Comparison of ENCODE assay signal across 9 mouse cellular contexts in genomic region chr15:102316263-102316662, GRCm38 (mm10). TPM values are rescaled to one million over a fixed set of nuclear protein-coding genes. Genes with fewer than 3 reads are reported as not detected.
DNase-seq lines count a peak whose midpoint lies in the region; ATAC-seq lines count a peak whose summit lies in the region.
"Had no signal": no experiment of that assay in that cellular context is flagged by ENCODE, and none has a peak within 500 bp of the region (broad histone marks: within the 10 kb centered on the region; RNA-seq: fewer than 3 reads in every experiment).

No protein-coding gene starts in this region.

- no peak overlapping the region for H3K27ac ChIP-seq in liver, embryonic 12.5 days

- H3K4me2 ChIP-seq in liver, embryonic 12.5 days, result no peak overlapping the region

- intact Hi-C loops in heart, postnatal 14 days (cut with DNase I), result loop anchor here (1.0 to 2.0 kb wide), 2 partner anchors 27 to 77 kb away; no protein-coding TSS in a partner anchor
- intact Hi-C loops in left cerebral cortex, postnatal 36 days (cut with DNase I), result loop anchor here (5.0 kb wide), 2 partner anchors 34 to 79 kb away; no protein-coding TSS in a partner anchor

- peak; percentile 45 for DNase-seq in liver
- DNase-seq in MN1 (ENCODE audit: low spot score), result peak; percentile 80
- DNase-seq in cerebellum, postnatal 36 days, result peak; percentile 62 to 69
- peak; percentile 69 to 83 for DNase-seq in heart, postnatal 14 days
- DNase-seq in left cerebral cortex, postnatal 36 days (ENCODE audit: low spot score in 2 of 2), result peak; percentile 32 to 57
- DNase-seq in natural killer cell, adult 2 months (ENCODE audit: low spot score in 2 of 2), result peak; percentile 39 to 67
- DNase-seq in urinary bladder, postnatal 36 days (ENCODE audit: low spot score in 2 of 2), result peak; percentile 49 to 64

- H3K9me3 ChIP-seq in liver, embryonic 12.5 days (replicated peaks), result no peaks in the 10 kb centered on the region

- no peak for ATAC-seq in liver, embryonic 12.5 days

- no peaks in the 10 kb centered on the region for H3K4me1 ChIP-seq in liver, embryonic 12.5 days

- H3K4me3 ChIP-seq in liver, embryonic 12.5 days, result no peak overlapping the region
- H3K4me3 ChIP-seq: erythroblast, embryonic 14.5 days had no signal

- peaks cover 98% of the 10 kb centered on the region for H3K36me3 ChIP-seq in liver, embryonic 12.5 days

- no peaks in the 10 kb centered on the region for H3K27me3 ChIP-seq in liver, embryonic 12.5 days (replicated peaks)

- 79% methylated on average over 6 of the region's 6 CpGs for WGBS in liver, embryonic 12.5 days (ENCODE audit: insufficient replicate concordance)

- no peak overlapping the region for H3K9ac ChIP-seq in liver, embryonic 12.5 days

RNA-seq across cellular contexts. Expression of gene Pfdn5, which starts 9.7 kb away (rescaled TPM):
- 150 and 168 TPM in 2 replicates for polyA plus RNA-seq in liver, embryonic 12.5 days (2016; fragmentation: Nextera tagmentation; extraction: Ambion mirVana)
- 100 to 1,000 TPM; 262 to 287 TPM for total RNA-seq in heart, postnatal 14 days (2021)
- 100 to 1,000 TPM; 374 to 425 TPM for total RNA-seq in left cerebral cortex, postnatal 36 days (2021)

RNA-seq across cellular contexts. Expression of gene Myg1, which starts 15.2 kb away (rescaled TPM):
- polyA plus RNA-seq in liver, embryonic 12.5 days (2016; fragmentation: Nextera tagmentation; extraction: Ambion mirVana), result 62.0 and 66.8 TPM in 2 replicates
- total RNA-seq in heart, postnatal 14 days (2021), result 10 to 100 TPM; 21.0 to 24.3 TPM
- 10 to 100 TPM; 45.8 to 69.3 TPM for total RNA-seq in left cerebral cortex, postnatal 36 days (2021)

RNA-seq across cellular contexts. Expression of gene Espl1, which starts 20.2 kb away (rescaled TPM):
- polyA plus RNA-seq in liver, embryonic 12.5 days (2016; fragmentation: Nextera tagmentation; extraction: Ambion mirVana), result 38.6 and 39.4 TPM in 2 replicates
- 1 to 10 TPM; 3.2 to 4.3 TPM for total RNA-seq in heart, postnatal 14 days (2021)
- 1 to 10 TPM; 1.1 TPM for total RNA-seq in left cerebral cortex, postnatal 36 days (2021)

RNA-seq across cellular contexts. Expression of gene Aaas, which starts 34.3 kb away (rescaled TPM):
- 69.7 and 74.7 TPM in 2 replicates for polyA plus RNA-seq in liver, embryonic 12.5 days (2016; fragmentation: Nextera tagmentation; extraction: Ambion mirVana)
- 10 to 100 TPM in 1 of 2 experiments, 1 to 10 TPM in 1; 9.5 to 15.2 TPM for total RNA-seq in heart, postnatal 14 days (2021)
- total RNA-seq in left cerebral cortex, postnatal 36 days (2021), result 10 to 100 TPM; 17.2 to 17.7 TPM

RNA-seq across cellular contexts. Expression of gene Mfsd5, which starts 37.0 kb away (rescaled TPM):
- polyA plus RNA-seq in liver, embryonic 12.5 days (2016; fragmentation: Nextera tagmentation; extraction: Ambion mirVana), result 40.8 and 41.6 TPM in 2 replicates
- total RNA-seq in heart, postnatal 14 days (2021), result 10 to 100 TPM; 16.7 to 19.0 TPM
- 10 to 100 TPM; 40.9 to 43.9 TPM for total RNA-seq in left cerebral cortex, postnatal 36 days (2021)
